Mouse (Mus musculus): ENCODE results near the gene Dicer1.

- no peak for TF ChIP-seq EP300 (optimal IDR thresholded peaks at IDR 0.05)
- no peak for TF ChIP-seq CTCF (IDR thresholded peaks at IDR 0.05; ENCODE audit: low read depth)
Measured at GRCm38 (mm10) chr12:104735993-104736395, 15.8 kb downstream of the Dicer1 start.

Measured in stomach, postnatal 0 days (tissue).